Mouse (Mus musculus): Measurements from ENCODE around the gene Meox1. TPM values are rescaled to one million over a fixed set of nuclear protein-coding genes. Genes with fewer than 3 reads are reported as not detected.

Gene Meox1
- polyA plus RNA-seq, 1 experiment = not detected

DNA sequence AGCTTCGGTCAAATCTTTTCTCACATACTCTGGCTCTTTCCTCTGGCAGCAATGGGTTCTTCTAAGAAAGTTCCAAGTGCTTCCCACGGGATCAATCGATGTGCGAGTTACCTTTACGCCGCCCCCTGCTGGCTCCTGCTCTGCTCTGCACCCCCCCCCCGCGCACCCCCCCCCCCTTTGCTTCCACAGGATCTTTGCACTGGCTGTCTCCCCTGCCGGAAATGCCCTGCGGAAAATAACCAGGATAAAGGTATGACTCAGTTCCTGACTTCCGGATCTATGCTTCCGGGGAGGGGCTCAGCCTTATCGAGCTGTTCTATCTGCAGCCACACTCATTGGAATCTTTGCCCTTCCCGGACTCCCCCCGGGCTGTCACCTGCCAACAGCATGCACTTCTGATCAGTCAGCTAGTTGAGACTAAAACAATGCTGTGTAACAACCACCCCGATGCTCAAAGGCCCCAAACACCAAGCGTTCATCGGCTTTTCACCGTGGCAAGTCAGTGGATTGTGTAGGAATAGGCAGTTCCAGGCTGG is 30.3 kb upstream of the Meox1 start:
- H3K36me3 ChIP-seq (ENCODE audit: control insufficient read depth) = no peaks in the 10 kb centered on the region
- H3K9me3 ChIP-seq (ENCODE audit: control insufficient read depth, low read length) = no peaks in the 10 kb centered on the region
- no peak for TF ChIP-seq GATA1 (IDR thresholded peaks at IDR 0.05; ENCODE audit: low read length)
- no peak for TF ChIP-seq TAL1 (IDR thresholded peaks at IDR 0.05; ENCODE audit: low read length)
- H3K27me3 ChIP-seq (ENCODE audit: control insufficient read depth) = no peaks in the 10 kb centered on the region
- no peaks in the 10 kb centered on the region for H3K4me1 ChIP-seq (ENCODE audit: control insufficient read depth)
- H3K4me3 ChIP-seq (replicated peaks) = no peak overlapping the region

DNA sequence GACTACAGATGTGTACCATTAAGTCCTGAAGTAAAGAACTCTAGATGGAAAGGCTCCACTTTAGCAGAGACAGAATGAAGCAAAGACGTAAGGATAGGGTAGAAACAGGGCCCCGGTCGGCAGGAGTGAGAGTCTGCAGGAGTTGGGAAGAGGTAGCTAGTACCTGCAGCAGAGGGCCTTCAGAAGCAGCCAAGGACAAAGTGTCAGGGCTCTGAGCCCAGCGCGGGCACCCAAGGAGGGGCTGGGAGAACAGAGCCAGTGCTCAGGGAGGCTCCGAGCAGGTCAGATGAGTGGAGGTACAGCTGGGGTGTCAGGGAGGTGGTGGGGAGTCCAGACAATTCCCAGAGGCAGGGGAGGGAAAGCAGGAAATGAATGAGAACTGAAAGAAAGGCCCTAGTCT is 29.8 kb upstream of the Meox1 start:
- Histone ChIP-seq H3K27me3 (ENCODE audit: control insufficient read depth) (no peaks in the 10 kb centered on the region), H3K4me3 (replicated peaks) (no peak overlapping the region), H3K9me3 (ENCODE audit: control insufficient read depth, low read length) (no peaks in the 10 kb centered on the region), H3K4me1 (ENCODE audit: control insufficient read depth) (no peaks in the 10 kb centered on the region), H3K36me3 (ENCODE audit: control insufficient read depth) (no peaks in the 10 kb centered on the region)
- TF ChIP-seq TAL1 (IDR thresholded peaks at IDR 0.05; ENCODE audit: low read length) = no peak
- no peak for TF ChIP-seq GATA1 (IDR thresholded peaks at IDR 0.05; ENCODE audit: low read length)

- H3K9me3 ChIP-seq (ENCODE audit: control insufficient read depth, low read length) = no peaks in the 10 kb centered on the region
- H3K36me3 ChIP-seq (ENCODE audit: control insufficient read depth) = no peaks in the 10 kb centered on the region
- H3K4me3 ChIP-seq (replicated peaks) = no peak overlapping the region
- TF ChIP-seq GATA1 (IDR thresholded peaks at IDR 0.05; ENCODE audit: low read length) (no peak), TAL1 (IDR thresholded peaks at IDR 0.05; ENCODE audit: low read length) (no peak)
- H3K27me3 ChIP-seq (ENCODE audit: control insufficient read depth) = peaks cover 4% of the 10 kb centered on the region
- H3K4me1 ChIP-seq (ENCODE audit: control insufficient read depth) = no peaks in the 10 kb centered on the region
Measured at GRCm38 (mm10) chr11:101921361-101921952, 27.3 kb upstream of the Meox1 start.

DNA sequence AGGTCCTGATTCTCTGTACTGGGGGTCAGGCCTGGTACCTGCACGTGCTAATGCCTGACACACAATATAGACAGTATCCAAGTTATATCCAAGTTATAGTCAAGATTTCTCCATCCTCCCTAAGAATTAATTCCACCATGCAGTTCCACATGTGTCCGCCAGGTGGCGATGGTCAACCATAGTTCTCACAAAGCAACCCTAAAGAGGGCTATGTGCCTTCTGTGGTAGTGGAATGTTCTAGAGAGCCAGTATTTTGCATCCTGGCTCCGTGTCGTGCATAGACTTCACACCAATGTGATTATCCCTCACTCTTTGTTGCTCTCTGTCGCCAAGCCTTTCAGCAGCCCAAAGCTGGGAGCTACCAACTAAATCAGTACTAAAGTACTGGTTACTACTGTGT is 25.5 kb upstream of the Meox1 start:
- H3K27me3 ChIP-seq (ENCODE audit: control insufficient read depth) = peaks cover 4% of the 10 kb centered on the region
- H3K36me3 ChIP-seq (ENCODE audit: control insufficient read depth) = no peaks in the 10 kb centered on the region
- H3K9me3 ChIP-seq (ENCODE audit: control insufficient read depth, low read length) = no peaks in the 10 kb centered on the region
- no peaks in the 10 kb centered on the region for H3K4me1 ChIP-seq (ENCODE audit: control insufficient read depth)
- TF ChIP-seq GATA1 (IDR thresholded peaks at IDR 0.05; ENCODE audit: low read length) = no peak
- TF ChIP-seq TAL1 (IDR thresholded peaks at IDR 0.05; ENCODE audit: low read length) = no peak
- no peak overlapping the region for H3K4me3 ChIP-seq (replicated peaks)

DNA sequence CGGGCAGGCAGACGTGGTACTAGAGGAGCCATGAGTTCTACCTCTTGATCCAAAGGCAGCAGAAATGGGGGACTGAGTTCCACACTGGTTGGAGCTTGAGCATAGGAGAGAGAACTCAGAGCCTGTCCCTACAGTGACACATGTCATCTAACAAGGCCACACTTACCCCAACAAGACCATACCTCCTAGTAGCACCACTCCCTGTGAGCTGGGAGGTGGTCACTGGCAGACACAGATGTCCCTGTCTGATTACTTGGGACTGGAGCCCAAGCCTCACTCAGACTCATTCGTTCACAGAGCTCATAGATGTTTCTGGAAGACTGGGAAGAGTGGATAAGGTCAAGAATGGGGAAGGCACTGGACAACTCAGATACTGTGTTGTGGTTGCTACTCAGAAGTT is 24.4 kb upstream of the Meox1 start:
- Histone ChIP-seq H3K4me1 (ENCODE audit: control insufficient read depth) (no peaks in the 10 kb centered on the region), H3K9me3 (ENCODE audit: control insufficient read depth, low read length) (no peaks in the 10 kb centered on the region), H3K36me3 (ENCODE audit: control insufficient read depth) (no peaks in the 10 kb centered on the region), H3K4me3 (replicated peaks) (no peak overlapping the region), H3K27me3 (ENCODE audit: control insufficient read depth) (peaks cover 4% of the 10 kb centered on the region)
- no peak for TF ChIP-seq TAL1 (IDR thresholded peaks at IDR 0.05; ENCODE audit: low read length)
- no peak for TF ChIP-seq GATA1 (IDR thresholded peaks at IDR 0.05; ENCODE audit: low read length)

DNA sequence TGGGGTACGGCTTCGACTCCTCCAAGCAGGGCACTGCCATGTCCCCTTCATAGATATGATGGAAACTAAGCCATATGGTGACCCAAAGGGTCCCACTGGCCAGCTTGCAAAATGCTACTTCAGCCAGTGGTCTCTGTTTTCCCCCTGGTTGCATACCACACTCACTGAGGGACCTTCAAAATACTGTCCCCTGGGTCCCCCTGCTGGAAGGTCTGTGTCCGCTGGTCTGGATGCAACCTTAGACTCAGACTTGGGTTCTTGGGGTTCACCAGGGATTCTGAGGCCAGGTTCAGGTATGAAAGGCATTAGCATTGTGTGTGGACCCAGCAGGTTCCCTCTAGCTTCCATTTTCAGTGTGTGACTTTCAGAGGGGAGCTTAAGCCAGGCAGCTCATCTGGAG is 22.6 kb upstream of the Meox1 start:
- TF ChIP-seq GATA1 (IDR thresholded peaks at IDR 0.05; ENCODE audit: low read length) (no peak), TAL1 (IDR thresholded peaks at IDR 0.05; ENCODE audit: low read length) (no peak)
- H3K4me3 ChIP-seq (replicated peaks) = no peak overlapping the region
- no peaks in the 10 kb centered on the region for H3K4me1 ChIP-seq (ENCODE audit: control insufficient read depth)
- H3K27me3 ChIP-seq (ENCODE audit: control insufficient read depth) = peaks cover 5% of the 10 kb centered on the region
- H3K36me3 ChIP-seq (ENCODE audit: control insufficient read depth) = no peaks in the 10 kb centered on the region
- no peaks in the 10 kb centered on the region for H3K9me3 ChIP-seq (ENCODE audit: control insufficient read depth, low read length)

DNA sequence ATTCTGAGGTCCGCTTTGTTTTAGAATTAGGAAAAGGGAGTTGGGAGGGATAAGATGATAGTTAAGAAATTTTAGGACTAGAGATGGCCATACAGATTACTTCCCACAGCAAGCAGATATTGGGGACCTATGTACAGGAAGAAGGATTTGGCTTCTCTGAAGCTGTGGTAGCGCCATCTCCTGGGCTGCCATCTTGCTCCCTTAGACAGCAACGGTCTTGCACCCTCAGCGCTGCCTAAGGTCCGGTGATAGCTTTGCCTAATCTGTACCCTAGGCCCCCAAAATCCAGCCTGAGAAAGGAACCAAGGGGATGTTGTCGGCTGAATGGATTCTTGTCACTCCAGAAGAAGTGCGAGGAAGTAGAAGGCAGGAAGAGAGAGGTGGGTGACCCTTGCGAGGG is 19.4 kb upstream of the Meox1 start:
- no peaks in the 10 kb centered on the region for H3K9me3 ChIP-seq (ENCODE audit: control insufficient read depth, low read length)
- H3K4me3 ChIP-seq (replicated peaks) = no peak overlapping the region
- H3K36me3 ChIP-seq (ENCODE audit: control insufficient read depth) = no peaks in the 10 kb centered on the region
- no peak for TF ChIP-seq TAL1 (IDR thresholded peaks at IDR 0.05; ENCODE audit: low read length)
- TF ChIP-seq GATA1 (IDR thresholded peaks at IDR 0.05; ENCODE audit: low read length) = no peak
- H3K27me3 ChIP-seq (ENCODE audit: control insufficient read depth) = peaks cover 8% of the 10 kb centered on the region
- no peaks in the 10 kb centered on the region for H3K4me1 ChIP-seq (ENCODE audit: control insufficient read depth)

- H3K27me3 ChIP-seq (ENCODE audit: control insufficient read depth) = peaks cover 3% of the 10 kb centered on the region
- no peaks in the 10 kb centered on the region for H3K36me3 ChIP-seq (ENCODE audit: control insufficient read depth)
- H3K4me3 ChIP-seq (replicated peaks) = no peak overlapping the region
- H3K9me3 ChIP-seq (ENCODE audit: control insufficient read depth, low read length) = no peaks in the 10 kb centered on the region
- no peaks in the 10 kb centered on the region for H3K4me1 ChIP-seq (ENCODE audit: control insufficient read depth)
- TF ChIP-seq GATA1 (IDR thresholded peaks at IDR 0.05; ENCODE audit: low read length) (no peak), TAL1 (IDR thresholded peaks at IDR 0.05; ENCODE audit: low read length) (no peak)
Measured at GRCm38 (mm10) chr11:101911855-101912579, 17.8 kb upstream of the Meox1 start.

DNA sequence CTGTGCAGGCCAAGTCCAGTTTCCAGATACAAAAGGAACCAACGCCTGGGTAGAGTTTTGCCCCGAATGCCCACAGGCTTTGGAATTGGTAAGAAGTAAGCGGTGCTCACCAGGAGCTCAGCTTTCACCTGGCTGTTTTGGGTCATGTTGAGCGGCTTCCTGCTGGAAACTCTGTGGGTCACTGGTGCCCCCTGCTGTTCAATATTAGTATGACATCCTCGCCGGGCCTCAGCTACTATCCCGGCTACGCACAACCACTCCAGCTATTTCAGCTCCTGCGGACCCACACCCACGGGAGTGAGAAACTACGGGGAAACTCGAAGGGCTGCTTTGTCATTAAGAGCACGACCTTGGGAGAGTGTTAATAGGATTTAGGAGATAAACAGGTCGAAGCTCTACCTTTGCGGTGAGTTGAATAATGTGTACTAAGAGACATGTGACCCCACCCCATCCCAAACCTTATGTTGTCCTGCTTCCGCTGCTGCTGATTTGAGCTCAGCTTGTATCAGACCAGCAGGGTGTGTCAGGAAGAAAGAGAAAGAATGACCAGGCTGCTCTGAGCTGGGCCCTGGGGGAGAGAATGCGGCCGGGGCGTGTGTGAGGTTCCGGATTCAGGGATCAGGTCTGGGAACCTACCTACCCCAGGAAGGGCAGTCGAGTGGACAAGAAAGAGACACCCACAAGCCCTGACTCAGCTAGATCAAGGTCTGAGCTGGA is 16.2 kb upstream of the Meox1 start:
- H3K36me3 ChIP-seq (ENCODE audit: control insufficient read depth) = no peaks in the 10 kb centered on the region
- H3K9me3 ChIP-seq (ENCODE audit: control insufficient read depth, low read length) = no peaks in the 10 kb centered on the region
- no peak for TF ChIP-seq GATA1 (IDR thresholded peaks at IDR 0.05; ENCODE audit: low read length)
- TF ChIP-seq TAL1 (IDR thresholded peaks at IDR 0.05; ENCODE audit: low read length) = no peak
- no peak overlapping the region for H3K4me3 ChIP-seq (replicated peaks)
- peaks cover 3% of the 10 kb centered on the region for H3K27me3 ChIP-seq (ENCODE audit: control insufficient read depth)
- H3K4me1 ChIP-seq (ENCODE audit: control insufficient read depth) = no peaks in the 10 kb centered on the region

Measured in erythroblast, embryonic 14.5 days (primary cell).